Mouse (Mus musculus) thymus, adult 2 months (tissue): ENCODE data around the gene Foxn1.

Source experiments
- CTCF ChIP-seq: fragments of 200-500 bp; IDR thresholded peaks from 2 replicates; pipeline ENCODE4 v1.5.1; 2012; ENCODE audit warnings: mild to moderate bottlenecking, control low read depth, low read length, moderate library complexity, borderline replicate concordance; ENCODE audit not compliant: control insufficient read depth, poor library complexity, insufficient read depth; ENCODE audit errors: extremely low read depth
- POLR2A ChIP-seq: fragments of 200-500 bp; IDR thresholded peaks from 2 replicates; pipeline ENCODE4 v1.6.1; 2012; ENCODE audit warnings: mild to moderate bottlenecking, low read length, control low read depth, moderate library complexity; ENCODE audit not compliant: control insufficient read depth, poor library complexity, insufficient read depth; ENCODE audit errors: extremely low read depth

DNA sequence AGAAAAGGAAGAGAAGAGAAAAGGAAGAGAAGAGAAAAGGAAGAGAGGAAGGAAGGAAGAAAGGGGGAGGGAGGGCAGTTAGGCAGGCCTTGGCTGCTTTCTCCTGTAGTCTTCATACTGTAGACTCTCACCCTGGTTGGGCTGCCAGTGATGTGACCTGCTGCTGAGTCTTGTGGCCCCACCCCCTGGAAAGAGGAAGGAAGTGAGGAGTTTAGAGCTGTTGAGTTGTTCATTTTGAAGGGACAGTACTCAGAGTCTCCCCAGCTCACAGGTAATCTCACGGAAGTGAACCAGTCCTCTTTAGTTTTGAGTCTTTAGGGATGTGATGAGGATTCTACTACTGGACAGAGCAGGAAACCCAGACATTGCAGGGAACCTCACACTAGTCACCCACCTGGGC is 33.3 kb downstream of the Foxn1 start:
- TF ChIP-seq CTCF = no peak
- TF ChIP-seq POLR2A = no peak
